Mouse (Mus musculus): ENCODE data around the gene Gm49320.

Gm49320 gene

DNA sequence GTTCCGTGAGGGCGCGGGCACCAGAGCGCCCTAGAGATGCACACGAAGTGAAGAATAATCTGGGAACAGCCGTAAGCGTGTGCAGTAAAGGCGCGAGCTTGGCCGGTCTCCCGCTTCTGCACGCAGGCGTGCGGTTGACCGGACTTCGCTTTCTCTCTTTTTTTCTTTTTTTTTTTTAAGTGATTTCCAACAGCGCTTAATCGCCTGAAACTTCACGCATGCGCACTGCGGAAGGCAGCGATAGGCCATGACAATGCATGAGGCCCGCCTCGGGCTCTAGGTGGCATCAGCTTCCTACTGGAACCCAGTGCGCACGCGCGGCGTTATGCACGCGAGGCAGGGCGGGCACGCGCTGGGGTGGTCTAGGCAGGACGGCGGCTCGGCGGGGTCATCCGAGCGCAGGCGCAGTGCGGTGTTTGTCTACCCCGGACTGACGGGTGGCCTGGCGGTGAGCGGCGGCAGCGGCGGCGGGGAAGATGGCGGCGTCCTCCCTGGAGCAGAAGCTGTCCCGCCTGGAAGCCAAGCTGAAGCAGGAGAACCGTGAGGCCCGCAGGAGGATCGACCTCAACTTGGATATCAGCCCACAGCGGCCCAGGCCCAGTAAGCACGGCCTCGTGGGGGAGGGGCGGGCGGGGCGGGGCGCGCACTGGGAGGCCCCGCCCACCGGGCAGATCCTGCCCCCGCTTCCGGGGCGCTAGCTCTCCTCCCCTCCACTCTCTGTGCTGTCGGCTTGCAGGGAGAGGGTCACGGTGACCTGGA, at the start of gene Gm49320, which contains the start of gene Map2k7:
Gene Gm49320, plus strand, starts transcription at position 432 of the 759 bp plus-strand sequence.
Gene Map2k7, plus strand, starts transcription at position 307 of the 759 bp plus-strand sequence.
- peak; percentile 96 to 98 for DNase-seq (ENCODE audit: low read depth in 1 of 2, low spot score in 2 of 2)

DNA sequence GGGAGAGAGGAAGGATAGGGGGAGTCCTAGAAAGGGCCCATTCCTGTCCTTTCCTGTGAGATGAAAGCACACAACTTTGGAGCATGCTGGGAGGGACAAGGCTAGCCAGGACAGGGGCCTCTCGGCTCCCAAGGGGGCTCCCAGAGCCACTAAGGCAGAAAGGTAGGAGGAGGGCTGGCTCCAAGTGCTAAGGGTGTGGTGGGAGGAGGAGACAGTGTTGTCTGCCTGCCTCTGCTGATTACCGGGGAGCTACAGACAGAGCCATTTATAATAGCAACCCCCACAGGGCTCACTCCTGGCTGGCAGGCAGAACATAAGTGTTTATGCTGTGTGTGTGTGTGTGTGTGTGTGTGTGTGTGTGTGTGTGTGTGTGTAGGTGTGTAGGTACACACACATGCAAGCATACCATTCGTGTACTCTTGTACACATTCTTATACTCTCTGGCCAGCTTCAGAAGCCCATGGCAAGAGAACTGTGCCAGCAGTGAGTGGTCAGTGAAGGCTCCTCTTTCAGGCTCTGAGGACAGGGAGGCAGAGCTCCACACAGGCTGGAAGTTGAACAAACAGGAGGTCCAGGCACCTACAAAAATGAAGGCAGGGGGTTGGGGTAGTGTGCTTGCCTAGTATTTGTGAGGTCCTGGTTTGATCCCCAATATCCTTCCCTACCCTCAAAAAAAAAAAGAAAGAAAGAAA, 49.5 kb upstream of the Gm49320 start:
- no peak for DNase-seq (ENCODE audit: low read depth in 1 of 2, low spot score in 2 of 2)

DNA sequence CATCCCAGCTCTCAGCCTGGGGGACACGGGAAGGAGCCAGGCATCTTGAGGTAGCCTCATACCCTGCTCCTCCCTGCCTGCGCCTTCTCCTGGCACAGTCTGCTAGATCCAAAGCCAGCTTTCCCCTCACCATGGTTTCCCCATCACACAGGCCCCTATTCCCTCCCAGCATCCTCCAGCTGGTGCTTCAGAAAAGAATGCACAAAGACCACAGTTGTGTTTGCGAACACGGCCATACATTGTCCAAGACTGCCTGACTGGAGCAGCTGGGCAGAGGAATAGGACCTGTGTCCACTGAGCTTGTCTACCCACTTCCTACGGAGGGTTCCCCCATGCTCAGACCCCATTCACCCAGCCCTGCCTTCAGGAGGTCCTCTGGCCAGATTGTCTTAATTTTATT, 46.4 kb upstream of the Gm49320 start:
- no peak for DNase-seq (ENCODE audit: low read depth in 1 of 2, low spot score in 2 of 2)

DNA sequence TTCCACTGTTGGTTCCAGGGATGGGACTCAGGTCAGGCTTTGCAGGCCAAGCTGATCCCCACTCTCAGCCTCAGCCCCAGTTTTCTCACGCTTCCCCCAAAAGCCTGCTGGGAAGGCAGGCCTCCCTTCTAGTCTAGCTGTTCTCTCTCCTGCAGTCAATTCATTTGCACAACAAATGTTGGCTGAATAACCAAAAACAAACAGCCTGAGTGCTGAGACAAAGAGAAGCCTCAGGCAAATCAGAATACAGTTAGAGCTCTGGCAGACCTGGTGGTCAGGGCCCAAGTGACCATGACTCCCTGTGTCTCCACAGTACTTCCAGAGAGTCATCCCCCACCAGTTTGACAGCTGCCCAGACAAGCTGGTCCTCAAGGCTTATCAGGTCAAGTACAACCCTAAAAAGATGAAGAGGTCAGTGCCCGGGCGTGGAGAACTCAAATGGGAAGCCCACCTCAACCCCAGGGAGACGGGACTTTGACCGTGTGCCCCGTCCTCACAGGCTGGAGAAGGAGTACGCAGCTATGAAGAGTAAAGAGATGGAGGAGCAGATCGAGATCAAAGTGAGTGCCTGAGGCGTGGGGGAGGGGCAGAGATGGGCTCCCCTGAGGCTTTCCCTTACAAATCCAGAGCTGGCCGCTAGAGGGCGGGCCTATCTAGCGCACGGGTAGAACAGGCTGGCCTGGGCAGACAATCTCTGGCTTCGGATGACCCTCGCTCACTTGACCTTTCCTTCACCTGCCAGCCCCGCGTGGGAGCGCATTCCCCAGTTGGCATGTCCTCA, 45.7 kb upstream of the Gm49320 start:
- DNase-seq (ENCODE audit: low read depth in 1 of 2, low spot score in 2 of 2) = peak; percentile 30 to 50

DNA sequence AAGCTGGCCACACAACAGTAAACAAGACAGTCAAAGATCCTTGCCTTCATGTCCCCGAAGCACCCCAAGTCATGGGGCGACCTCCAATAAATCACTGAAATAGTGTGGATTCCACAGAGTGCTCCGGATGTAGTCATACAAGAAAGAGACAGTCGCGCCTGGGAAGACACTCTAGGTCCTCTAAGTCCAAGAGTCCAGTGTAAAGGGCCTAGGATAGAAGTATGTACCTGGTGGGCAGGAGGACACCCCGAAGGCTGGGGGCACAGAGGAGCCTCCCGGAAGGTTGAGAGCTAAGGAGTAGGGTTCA, 45.1 kb upstream of the Gm49320 start:
- no peak for DNase-seq (ENCODE audit: low read depth in 1 of 2, low spot score in 2 of 2)

GRCm38 (mm10) chr8:4201321-4201720, 37.3 kb upstream of the Gm49320 start:
- no peak for DNase-seq (ENCODE audit: low read depth in 1 of 2, low spot score in 2 of 2)

DNA sequence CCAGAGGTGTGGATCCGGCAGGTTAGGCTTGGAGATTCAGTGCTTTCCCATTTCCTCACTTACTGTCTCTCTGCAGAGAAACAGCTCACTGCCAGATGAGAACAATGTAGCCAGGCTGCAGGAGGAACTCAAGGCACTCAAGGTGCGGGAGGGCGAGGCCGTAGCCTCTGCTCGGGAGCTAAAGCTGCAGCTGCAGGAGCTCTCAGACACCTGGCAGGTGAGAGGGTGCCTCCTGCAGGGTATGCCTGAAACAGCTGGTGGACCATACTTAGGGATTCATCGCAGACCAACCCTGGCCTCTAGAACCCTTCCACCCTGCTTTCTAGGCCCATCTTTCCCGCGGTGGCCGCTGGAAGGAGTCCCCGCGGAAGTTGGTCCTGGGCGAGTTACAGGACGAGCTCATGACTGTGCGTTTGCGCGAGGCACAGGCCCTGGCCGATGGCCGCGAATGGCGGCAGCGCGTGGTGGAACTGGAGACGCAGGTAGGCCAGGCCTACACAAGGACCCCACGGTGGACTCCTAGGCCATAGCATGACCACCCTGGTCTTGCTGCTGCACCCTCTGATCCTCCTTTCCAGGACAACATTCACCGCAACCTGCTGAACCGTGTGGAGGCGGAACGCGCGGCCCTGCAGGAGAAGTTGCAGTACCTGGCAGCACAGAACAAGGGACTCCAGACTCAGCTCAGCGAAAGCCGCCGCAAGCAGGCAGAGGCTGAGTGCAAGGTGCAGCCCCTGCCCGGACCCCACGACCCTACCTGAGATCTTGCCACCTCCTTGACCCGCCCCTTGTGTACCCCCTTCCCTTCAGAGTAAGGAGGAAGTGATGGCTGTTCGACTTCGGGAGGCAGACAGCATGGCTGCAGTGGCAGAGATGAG, 33.2 kb upstream of the Gm49320 start:
- DNase-seq (ENCODE audit: low read depth in 1 of 2, low spot score in 2 of 2) = no peak

GRCm38 (mm10) chr8:4206182-4207015, 32.3 kb upstream of the Gm49320 start:
- no peak for DNase-seq (ENCODE audit: low read depth in 1 of 2, low spot score in 2 of 2)

GRCm38 (mm10) chr8:4207016-4207350, 31.7 kb upstream of the Gm49320 start:
- DNase-seq (ENCODE audit: low read depth in 1 of 2, low spot score in 2 of 2) = no peak

- DNase-seq (ENCODE audit: low read depth in 1 of 2, low spot score in 2 of 2) = no peak
Observed at GRCm38 (mm10) chr8:4211097-4211496, 27.6 kb upstream of the Gm49320 start.

GRCm38 (mm10) chr8:4212809-4213209, 25.9 kb upstream of the Gm49320 start:
- DNase-seq (ENCODE audit: low read depth in 1 of 2, low spot score in 2 of 2) = no peak

DNA sequence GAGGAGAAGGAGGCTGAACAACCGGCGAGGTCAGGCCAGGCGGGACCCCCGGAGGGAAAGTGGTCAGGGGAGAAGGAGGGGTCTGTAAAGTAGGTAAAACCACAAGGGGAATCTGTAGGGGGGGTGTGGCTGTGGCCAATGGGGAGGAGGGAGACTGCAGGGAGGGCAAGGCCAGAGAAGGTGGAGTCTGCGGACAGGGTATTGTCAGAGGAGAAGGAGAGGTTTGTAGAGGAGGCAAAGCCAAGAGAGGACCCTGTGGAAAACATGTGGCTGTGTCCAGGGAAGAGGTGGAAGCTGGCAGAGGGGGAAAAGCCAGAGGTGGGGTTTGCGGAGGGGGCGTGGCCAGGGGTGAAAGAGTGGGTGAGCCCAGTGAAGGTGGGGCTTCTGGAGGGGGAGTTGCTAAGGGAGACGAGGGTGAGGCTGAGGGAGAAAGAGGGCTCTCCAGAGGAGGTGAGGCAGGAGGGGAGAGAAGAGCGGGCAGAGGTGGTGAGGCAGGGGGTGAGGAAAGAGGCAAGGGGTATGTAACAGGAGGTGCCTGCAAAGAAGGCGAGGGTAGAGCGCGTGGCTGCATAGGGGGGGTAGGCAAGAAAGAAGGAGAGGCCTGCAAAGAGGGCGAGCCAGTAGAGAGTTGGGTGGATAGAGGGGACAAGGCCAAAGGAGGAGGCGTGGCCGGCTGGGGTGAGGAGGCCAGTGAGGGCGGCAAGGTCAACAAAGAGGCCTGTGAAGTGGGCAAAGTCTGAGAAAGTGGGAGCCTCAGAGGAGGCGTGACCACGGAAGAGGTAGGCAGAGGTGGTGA, 25.3 kb upstream of the Gm49320 start:
- no peak for DNase-seq (ENCODE audit: low read depth in 1 of 2, low spot score in 2 of 2)

DNA sequence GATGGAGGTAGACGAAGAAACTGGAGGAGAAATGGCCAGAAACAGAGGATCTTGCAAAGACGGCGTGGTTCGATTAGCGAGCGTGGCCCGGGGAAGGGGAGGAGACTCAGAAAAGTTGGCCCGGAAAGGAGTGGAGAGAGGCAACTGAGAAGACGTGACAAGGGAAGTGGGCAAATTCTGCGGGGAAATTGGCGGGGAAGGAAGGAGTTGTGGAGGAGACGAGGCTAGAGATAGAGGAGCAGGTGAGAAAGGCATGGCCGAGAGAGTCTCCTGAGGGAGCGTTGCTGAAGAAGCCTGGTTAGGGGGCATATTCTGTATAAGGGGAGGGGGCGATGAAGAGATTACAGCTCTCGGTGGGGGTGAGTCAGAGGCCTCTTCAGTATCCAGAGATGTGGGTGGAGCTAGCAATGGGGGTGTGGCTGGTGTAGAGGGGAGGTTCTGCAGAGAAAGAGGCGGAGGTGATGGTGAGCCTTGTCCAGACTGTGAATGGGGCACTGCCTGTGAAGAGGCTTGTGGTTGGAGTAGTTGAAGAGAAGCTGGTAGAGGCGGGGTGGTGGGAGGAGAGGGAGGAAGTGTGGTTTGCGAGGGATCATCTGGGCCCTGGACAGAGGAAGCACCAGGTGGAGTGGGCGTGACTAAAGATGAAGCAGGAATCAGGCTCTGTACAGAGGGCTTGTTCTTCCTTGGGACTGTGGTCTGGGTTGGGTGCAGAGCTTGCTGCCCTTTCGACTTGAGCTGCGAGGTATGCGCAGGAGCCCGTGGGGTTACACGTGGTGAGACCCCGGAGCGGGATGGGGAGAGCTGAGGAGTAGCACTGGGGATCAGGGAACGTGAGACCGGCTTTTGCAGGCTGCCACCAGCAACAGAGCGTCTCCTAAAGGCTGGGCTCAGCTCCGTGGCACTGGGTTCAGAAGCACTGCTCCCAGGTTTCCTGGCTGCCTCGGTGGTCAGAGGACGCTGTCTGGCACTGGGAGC, 24.4 kb upstream of the Gm49320 start:
- peak; percentile 17 to 36 for DNase-seq (ENCODE audit: low read depth in 1 of 2, low spot score in 2 of 2)

DNA sequence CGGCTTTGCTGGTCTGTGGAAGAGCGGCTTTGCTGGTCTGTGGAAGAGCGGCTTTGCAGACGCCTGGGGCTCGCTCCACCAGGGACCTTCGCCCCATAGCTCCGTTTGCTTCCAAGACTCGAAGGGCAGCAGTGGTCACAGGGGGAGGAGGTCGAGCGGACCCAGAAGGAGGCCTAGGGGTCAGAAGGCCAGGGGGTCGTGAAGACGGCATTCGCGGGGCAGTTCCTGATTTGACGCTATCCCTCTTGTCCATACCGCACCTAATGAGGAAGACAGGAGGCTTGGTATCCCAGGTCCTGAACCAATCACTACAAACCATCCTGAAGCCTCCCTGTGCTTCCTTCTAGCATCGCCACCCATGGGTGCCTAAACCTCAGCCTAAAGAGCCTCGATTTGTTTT, 22.4 kb upstream of the Gm49320 start:
- DNase-seq (ENCODE audit: low read depth in 1 of 2, low spot score in 2 of 2) = no peak

DNA sequence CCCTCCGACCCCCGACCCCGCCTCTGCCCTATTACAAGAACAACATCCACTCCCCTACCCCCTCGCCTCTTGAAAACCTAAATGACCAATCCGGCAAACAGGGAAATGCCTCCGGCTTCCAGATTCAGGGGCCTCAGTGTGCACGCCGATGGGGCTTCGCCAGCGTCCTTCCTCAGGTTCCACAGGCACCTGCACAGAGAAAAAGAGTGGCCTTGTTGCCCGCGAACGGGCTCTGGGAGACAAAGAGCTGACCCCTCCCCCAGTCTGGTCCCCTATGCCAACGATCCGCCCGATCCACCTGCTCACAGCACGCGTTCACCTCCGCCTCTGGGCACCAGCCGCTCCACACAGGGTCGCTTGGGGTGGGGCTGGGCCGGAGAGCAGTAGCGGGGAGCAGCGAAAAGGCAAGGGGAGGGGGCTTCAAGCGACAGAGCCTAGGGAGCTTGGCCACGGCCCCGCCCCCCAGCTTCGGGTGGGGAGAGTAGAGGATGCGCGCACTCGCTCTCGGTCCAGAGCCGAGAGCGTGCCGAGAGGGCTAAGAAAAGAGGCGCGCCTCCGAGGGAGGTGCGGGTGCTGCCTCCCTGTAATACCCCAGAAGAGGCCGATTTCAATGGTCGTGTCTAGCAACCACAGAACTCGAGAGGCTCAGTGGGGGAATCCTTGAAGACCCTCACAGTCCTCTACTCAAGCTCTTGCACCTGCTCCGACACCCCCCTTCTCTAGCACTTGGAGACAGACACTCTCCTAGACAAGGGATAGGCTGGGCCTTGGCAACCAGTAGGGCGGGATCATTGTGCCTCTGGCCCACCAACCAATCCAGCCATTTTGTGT, 21.7 kb upstream of the Gm49320 start, which contains the start of gene Prr36:
Gene Prr36, minus strand, starts transcription at position 669 of the 831 bp plus-strand sequence.
- no peak for DNase-seq (ENCODE audit: low read depth in 1 of 2, low spot score in 2 of 2)

DNA sequence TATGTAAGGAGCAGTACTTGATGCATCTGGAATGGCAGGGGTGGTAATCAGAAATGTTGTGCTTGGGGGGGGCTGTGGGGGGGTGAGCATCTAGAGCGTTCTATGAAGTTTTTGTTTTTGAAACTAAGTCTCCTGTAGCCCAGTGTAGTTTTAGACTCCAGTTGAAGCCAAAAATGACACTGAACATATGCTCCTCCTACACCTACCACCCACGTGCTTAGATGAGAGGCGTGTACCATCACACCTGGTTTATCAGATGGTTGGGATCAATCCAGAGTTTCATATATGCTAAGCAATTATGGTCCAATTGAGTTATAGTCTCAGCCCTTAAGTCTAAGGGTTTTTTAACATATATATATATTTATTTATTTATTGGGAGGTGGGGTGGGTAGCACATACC, 19.0 kb upstream of the Gm49320 start:
- DNase-seq (ENCODE audit: low read depth in 1 of 2, low spot score in 2 of 2) = no peak

DNA sequence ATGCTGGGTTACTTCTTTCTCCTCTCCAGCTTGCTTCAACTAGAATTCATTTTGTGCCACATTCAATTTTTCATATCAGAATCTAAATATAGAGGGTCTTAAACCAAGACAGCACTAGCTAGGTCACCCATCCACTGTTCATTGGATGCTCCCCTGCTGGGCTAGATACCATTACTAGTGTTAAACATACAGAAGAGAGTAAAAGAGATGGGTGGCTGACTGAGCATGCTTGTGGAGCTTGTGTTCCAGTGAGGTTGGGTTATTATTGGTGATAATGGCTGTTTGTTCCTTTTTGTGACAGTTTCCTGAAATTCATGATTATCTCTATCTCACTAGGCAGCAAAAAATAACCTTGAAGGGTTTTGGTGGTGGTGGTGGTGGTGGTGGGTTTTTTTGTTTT, 16.6 kb upstream of the Gm49320 start:
- no peak for DNase-seq (ENCODE audit: low read depth in 1 of 2, low spot score in 2 of 2)
